Mouse (Mus musculus): Measurements from ENCODE around the gene Hils1.
"Not testable (repeated sequence)": the region's sequence is repeated elsewhere in the genome, so short reads cannot be mapped to it uniquely, and the experiment has no call there.

The Hils1 gene

DNA sequence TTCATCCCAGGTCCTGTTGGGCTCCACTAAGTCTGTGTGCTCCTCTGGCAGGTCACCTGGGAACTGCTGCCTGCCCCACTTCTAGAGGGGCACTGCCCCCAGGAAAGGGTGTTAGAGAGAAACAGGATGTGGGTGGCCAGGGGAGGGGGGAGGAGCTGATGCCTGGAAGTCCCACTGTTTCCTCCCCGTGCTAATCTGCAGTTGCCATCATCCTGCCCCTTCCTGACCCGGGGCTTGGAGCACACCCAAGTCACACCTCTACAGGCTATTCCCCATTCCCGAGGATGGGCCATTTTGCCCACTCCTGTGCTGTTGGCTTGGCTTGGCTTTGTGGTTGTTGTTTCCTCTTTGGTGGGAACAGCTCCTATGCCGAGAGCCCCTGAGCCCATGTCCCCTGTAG, 33.2 kb downstream of the Hils1 start:
- peaks cover 3% of the 10 kb centered on the region for H3K36me3 ChIP-seq (ENCODE audit: control insufficient read depth, insufficient read depth, low read length, poor library complexity, severe bottlenecking)
- peak; percentile 35 for DNase-seq (ENCODE audit: low read depth, low spot score)

DNA sequence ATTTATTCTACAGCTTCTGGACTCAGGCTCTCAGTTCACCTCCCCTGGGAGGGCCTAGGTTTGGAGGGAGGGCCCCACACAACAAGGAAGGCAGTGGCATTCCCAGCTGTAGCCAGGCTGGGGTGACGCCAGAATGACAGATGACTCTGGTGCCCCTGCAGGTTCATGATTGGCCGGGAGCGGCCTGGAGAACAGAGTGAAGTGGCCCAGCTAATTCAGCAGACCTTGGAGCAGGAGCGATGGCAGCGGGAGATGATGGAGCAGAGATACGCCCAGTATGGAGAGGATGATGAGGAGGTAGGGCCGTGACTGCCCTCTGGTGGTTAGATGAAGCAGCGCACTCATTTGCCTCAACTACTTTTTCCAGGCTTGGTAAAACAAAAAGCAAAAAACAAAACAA, 33.7 kb downstream of the Hils1 start:
- peak; percentile 76 for DNase-seq (ENCODE audit: low read depth, low spot score)
- H3K27me3 ChIP-seq (ENCODE audit: control insufficient read depth, insufficient read depth, low read length, poor library complexity, severe bottlenecking) = no peaks in the 10 kb centered on the region
- H3K36me3 ChIP-seq (ENCODE audit: control insufficient read depth, insufficient read depth, low read length, poor library complexity, severe bottlenecking) = peaks cover 3% of the 10 kb centered on the region

More for the DNA sequence above, 33.2 kb downstream of the Hils1 start:
- no peaks in the 10 kb centered on the region for H3K27me3 ChIP-seq (ENCODE audit: control insufficient read depth, insufficient read depth, low read length, poor library complexity, severe bottlenecking)

DNA sequence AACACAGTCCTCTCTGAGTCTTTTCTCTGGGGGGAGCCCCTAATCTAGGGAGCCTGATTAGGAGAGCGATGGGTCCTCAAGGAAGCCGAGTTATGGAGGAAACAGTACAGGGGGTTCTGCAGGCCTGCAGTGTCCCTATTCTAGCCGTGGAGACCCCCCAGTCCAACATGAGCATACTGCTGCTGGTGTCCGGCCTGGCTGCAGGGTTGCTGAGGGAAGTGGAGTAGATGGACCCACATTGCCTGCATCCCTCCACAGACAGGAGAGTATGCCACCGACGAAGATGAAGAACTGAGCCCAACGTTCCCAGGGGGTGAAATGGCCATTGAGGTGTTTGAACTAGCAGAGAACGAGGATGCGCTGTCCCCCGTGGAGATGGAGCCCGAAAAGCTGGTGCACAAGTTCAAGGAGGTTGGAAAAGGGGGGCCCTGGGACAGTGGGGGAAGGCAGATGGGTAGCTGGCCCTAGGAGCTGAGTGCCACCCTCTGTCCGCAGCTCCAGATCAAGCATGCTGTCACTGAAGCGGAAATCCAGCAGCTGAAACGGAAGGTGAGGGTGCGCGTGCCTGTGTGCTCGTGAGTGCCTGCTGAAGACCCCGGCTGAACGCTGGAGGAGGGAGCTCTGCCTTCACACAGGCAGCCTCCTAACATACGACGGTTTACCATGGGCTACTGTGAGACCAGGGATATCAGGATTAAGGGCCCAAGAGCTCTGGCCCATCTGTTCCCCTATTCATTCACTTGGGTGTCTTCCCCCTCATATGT, 34.4 kb downstream of the Hils1 start:
- H3K27me3 ChIP-seq (ENCODE audit: control insufficient read depth, insufficient read depth, low read length, poor library complexity, severe bottlenecking) = no peaks in the 10 kb centered on the region
- no peak for DNase-seq (ENCODE audit: low read depth, low spot score)
- peaks cover 3% of the 10 kb centered on the region for H3K36me3 ChIP-seq (ENCODE audit: control insufficient read depth, insufficient read depth, low read length, poor library complexity, severe bottlenecking)

DNA sequence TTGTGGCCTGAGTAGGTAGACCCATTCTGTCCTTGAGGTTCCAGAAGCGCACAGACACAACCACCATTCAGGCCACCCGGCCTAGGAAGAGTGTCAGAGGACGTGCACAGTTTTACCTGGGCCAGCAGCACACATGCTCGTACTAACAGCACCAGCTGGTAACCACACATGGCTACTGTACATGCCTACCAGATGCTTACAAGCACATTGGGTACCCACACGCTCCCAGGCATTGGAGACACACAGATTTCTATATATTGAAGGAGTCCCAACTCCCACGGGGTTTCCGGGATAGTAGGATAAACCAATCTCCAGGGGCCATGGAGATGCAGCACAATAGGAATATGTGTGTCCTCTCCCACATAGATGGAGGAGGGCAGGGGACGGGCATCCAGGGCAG, 35.3 kb downstream of the Hils1 start:
- no peaks in the 10 kb centered on the region for H3K27me3 ChIP-seq (ENCODE audit: control insufficient read depth, insufficient read depth, low read length, poor library complexity, severe bottlenecking)
- DNase-seq (ENCODE audit: low read depth, low spot score) = no peak
- peaks cover 3% of the 10 kb centered on the region for H3K36me3 ChIP-seq (ENCODE audit: control insufficient read depth, insufficient read depth, low read length, poor library complexity, severe bottlenecking)

DNA sequence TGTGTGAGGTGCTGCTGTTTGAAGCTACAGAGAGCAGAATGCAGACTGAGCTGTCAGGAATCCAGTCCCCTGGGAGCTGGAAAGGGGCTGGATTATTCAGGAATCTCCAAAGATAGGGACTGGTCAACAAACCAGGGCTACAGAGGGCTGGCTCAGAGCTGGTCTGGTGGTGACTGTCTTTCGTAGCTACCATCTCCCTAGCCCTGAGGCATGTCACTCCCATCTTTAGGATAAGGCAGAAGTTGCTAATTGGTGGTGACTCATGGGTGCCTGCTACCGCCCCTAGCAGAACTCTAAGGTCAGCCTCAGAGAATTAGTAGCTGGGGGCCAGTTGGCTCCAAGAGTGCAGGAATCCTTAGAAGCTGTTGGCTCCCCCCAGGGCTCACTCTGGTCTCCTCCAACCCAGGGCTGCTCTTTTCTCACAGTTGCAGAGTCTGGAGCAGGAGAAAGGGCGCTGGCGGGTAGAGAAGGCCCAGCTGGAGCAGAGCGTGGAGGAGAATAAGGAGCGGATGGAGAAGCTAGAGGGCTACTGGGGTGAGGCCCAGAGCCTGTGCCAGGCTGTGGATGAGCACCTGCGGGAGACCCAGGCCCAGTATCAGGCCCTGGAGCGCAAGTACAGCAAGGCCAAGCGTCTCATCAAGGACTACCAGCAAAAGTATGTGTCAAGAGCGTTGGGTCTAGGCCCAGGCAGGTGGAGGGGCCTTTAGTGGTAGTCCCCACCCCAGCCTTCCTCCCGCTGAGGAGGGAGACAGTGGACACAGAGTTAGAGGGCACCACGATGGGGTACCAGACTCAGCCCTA, 36.9 kb downstream of the Hils1 start:
- DNase-seq (ENCODE audit: low read depth, low spot score) = no peak
- Histone ChIP-seq H3K36me3 (ENCODE audit: control insufficient read depth, insufficient read depth, low read length, poor library complexity, severe bottlenecking) (peaks cover 3% of the 10 kb centered on the region), H3K27me3 (ENCODE audit: control insufficient read depth, insufficient read depth, low read length, poor library complexity, severe bottlenecking) (no peaks in the 10 kb centered on the region; the same call in 1 of the 2 replicates)

DNA sequence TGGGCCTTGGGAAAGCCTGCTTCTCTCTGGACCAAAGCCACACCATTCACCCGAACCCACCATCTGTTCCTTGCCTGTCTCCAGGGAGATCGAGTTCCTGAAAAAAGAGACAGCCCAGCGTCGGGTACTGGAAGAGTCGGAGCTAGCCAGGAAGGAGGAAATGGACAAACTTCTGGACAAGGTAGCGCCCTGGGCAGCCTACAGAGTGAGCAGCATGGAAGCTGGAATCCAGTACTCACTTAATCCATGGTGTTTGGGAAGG, 37.5 kb downstream of the Hils1 start:
- Histone ChIP-seq H3K27me3 (ENCODE audit: control insufficient read depth, insufficient read depth, low read length, poor library complexity, severe bottlenecking) (no peaks in the 10 kb centered on the region; the same call in none of the 2 replicates), H3K36me3 (ENCODE audit: control insufficient read depth, insufficient read depth, low read length, poor library complexity, severe bottlenecking) (peaks cover 3% of the 10 kb centered on the region)
- no peak for DNase-seq (ENCODE audit: low read depth, low spot score)

DNA sequence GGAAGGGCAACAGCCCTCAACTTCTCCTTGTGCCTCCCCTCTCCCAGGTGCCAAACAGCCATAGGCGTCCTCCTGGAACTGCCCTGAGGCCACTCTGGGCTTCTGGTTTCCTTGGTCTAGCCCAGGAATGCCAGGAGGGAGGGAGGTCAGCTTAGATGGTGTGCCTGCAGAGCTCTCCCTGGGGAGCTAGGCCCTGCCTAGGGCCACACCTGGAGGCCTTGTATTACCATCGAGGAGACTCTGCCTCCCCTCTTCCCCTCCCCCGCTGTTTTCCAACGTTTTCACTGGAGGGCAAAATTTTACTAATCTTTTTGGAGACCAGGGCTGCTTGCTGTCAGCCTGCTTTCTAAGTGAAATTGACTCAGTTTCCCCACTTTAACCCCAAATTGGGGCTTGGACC, 38.6 kb downstream of the Hils1 start:
- Histone ChIP-seq H3K27me3 (ENCODE audit: control insufficient read depth, insufficient read depth, low read length, poor library complexity, severe bottlenecking) (no peaks in the 10 kb centered on the region; the same call in none of the 2 replicates), H3K36me3 (ENCODE audit: control insufficient read depth, insufficient read depth, low read length, poor library complexity, severe bottlenecking) (peaks cover 3% of the 10 kb centered on the region)
- no peak for DNase-seq (ENCODE audit: low read depth, low spot score)

DNA sequence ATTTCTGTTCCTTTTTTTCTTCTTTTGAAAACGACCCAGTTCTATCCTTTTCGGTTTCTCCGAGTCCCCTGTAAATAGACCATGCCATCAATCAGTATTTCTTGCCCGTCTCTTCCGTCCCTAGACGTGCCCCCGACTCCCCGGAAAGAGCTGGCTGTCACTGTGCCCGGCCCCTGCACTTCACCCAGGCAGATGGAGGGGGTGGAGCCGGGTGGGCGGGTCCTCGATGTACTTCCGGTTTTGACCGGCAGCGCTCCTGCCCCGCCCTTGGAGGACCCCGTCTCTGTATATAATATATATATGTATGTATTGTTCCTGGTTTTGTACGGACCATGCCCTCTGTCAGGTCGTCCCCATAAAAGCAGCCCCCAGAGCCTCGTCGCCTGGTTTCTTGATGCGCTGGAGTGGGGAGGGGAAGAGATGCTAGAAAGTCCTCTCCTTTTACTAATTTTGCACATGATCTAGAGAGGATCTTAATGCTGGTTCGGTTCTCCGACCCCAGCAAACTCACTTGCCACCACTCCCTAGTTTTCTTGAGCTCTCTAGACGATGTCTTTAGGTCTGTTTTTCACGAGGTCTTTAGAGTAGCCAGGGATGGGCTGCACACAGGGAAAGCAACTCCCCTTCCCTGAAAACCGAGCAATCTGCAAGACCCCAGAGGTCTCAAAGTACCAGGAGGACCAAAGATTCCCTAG, 39.3 kb downstream of the Hils1 start:
- H3K36me3 ChIP-seq (ENCODE audit: control insufficient read depth, insufficient read depth, low read length, poor library complexity, severe bottlenecking) = peaks cover 3% of the 10 kb centered on the region
- no peaks in the 10 kb centered on the region; the same call in none of the 2 replicates for H3K27me3 ChIP-seq (ENCODE audit: control insufficient read depth, insufficient read depth, low read length, poor library complexity, severe bottlenecking)
- DNase-seq (ENCODE audit: low read depth, low spot score) = peak; percentile 78

DNA sequence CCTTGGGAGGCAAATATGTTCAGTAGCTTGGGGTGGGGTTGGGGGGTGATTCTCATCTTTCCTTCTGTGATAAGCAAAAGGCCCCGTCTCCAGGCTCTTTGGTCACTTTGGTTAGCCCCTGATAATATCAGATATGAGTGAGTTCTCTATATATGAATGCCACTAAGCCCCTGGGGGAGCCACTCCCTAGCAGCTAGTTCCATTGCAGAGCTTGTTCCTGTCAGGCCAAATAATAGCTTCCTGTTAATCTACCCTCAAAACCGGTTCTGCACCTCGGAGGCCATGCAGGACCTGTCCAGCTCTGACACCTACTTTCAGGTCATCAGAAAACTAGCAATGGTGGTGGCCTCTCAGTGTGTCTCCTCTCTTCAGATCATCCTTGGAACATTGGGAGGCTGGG, 40.0 kb downstream of the Hils1 start:
- DNase-seq (ENCODE audit: low read depth, low spot score) = no peak
- H3K36me3 ChIP-seq (ENCODE audit: control insufficient read depth, insufficient read depth, low read length, poor library complexity, severe bottlenecking) = 0 out of 2 replicates have a peak, but pooled peaks cover under 1% of the 10 kb centered on the region
- no peaks in the 10 kb centered on the region; the same call in none of the 2 replicates for H3K27me3 ChIP-seq (ENCODE audit: control insufficient read depth, insufficient read depth, low read length, poor library complexity, severe bottlenecking)

DNA sequence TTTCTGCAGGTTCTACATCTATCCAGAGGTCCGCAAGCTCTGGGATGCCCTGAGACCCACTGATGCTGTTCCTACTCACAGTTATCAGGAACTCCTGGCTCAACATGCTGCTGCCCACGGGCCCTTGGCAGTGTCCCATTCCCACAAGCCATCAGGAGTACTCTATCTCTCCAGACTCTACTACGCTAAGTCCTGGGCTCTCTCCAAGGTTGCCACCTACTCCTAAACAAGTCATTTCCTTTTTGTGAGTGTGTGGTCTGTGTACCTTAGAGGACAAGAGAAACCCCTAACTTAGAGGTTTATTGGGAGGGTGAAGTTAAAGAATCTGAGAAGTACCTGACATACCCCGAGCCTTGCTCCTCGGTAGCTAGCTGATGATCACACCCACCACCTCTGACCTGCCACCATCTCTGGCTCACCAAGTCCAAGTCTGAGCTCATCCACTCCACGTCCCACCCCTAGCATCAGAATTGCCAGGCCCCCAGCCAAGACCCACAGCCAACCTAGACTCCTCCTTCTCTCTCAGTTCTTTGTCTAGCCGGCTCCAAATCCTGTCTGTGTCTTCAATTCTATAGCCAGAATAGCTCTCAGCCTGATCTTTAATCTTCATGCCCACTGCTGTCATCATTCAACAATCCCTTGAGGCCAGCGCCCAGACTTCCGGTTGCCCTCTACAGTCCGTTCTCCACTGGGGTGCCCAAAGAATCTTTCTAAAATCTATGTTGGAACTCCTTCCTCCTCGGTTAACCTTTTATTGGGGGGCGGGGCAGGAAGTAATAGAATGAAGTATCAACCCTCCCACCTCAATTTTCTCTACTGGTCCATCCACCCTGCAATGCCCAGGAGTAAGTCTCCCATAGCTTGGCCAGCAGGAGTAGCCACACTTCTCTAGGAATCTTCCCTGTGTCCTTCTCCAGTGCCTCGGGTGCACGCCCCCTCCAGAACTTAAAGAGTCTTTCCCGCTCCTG, 41.6 kb downstream of the Hils1 start:
- Histone ChIP-seq H3K36me3 (ENCODE audit: control insufficient read depth, insufficient read depth, low read length, poor library complexity, severe bottlenecking) (no peaks in the 10 kb centered on the region), H3K27me3 (ENCODE audit: control insufficient read depth, insufficient read depth, low read length, poor library complexity, severe bottlenecking) (no peaks in the 10 kb centered on the region; the same call in none of the 2 replicates)
- no peak for DNase-seq (ENCODE audit: low read depth, low spot score)

DNA sequence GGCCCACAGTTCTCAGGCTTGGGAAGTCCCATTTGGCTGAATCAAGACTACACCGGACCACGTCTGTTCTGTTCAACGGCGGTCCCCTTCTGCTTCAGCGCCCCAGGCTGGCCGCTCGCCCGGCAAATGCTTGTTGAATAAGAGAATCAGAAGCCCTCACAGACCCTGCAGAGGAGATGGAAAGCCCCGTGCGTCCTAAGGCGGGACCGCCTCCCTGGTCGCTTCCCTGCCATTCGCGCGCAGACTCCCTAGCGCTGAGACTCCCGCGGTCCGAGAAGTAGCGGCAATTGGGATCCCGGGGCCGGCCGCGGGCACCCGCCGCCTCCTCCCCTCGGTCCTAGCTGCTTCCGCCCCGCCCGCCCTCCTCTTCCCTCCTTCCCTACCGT, 42.2 kb downstream of the Hils1 start, which contains the start of gene Samd14:
Samd14 (plus strand) TSS at position 251 of the 386 bp plus-strand sequence.
- Histone ChIP-seq H3K27me3 (ENCODE audit: control insufficient read depth, insufficient read depth, low read length, poor library complexity, severe bottlenecking) (no peaks in the 10 kb centered on the region; the same call in none of the 2 replicates), H3K36me3 (ENCODE audit: control insufficient read depth, insufficient read depth, low read length, poor library complexity, severe bottlenecking) (no peaks in the 10 kb centered on the region)
- DNase-seq (ENCODE audit: low read depth, low spot score) = peak; percentile 36

DNA sequence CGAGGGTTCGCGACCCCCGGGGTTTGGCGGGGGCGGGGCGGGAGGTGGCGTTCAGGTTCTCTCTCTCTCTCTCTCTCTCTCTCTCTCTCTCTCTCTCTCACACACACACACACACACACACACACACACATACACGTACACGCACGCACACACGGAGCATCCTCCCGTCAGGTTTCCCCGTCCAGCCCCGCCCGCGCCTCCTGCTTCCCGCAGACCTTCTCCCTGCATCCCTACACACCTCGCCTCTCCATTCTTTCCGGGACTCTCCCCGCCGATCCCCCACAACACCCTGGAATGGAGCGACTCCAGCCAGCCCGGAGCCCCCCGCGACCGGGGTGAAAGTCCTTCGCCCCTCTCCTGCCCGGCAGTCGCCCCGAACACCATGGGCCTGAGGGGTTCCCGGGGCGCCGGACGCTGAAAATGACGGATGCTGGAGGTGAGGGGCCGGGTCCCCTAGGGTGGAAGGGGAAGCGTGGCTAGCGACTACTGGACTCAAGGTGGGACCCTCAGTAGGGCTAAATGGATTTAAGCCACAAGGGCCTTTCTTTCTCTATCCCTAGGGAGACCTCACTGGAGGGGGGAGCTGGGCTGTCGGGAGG, 42.8 kb downstream of the Hils1 start:
- no peak for DNase-seq (ENCODE audit: low read depth, low spot score)
- no peaks in the 10 kb centered on the region; the same call in none of the 2 replicates for H3K27me3 ChIP-seq (ENCODE audit: control insufficient read depth, insufficient read depth, low read length, poor library complexity, severe bottlenecking)
- no peaks in the 10 kb centered on the region for H3K36me3 ChIP-seq (ENCODE audit: control insufficient read depth, insufficient read depth, low read length, poor library complexity, severe bottlenecking)

DNA sequence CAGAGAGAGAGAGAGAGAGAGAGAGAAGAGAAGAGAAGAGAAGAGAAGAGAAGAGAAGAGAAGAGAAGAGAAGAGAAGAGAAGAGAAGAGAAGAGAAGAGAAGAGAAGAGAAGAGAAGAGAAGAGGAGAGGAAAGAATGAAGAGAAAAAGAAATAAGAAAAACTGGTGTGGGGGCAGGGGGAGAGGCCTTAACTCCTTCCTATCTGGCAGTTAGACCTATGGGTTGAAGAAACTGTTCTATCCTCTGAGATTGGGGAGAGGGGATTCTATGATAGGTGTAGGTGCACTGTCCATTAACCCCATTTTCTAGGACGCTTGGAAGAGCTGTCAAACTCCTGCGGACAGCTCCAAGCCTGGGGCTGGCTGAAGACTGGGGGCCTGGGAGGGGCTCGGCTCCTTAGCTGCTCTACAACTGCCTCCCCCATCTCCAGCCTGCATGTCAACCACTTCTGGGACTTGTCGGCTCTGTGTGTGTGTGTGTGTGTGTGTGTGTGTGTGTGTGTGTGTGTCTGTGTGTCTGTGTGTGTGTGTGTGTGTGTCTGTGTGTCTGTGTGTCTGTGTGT, 43.5 kb downstream of the Hils1 start:
- not testable (repeated sequence) for DNase-seq (ENCODE audit: low read depth, low spot score); H3K36me3 ChIP-seq (ENCODE audit: control insufficient read depth, insufficient read depth, low read length, poor library complexity, severe bottlenecking); H3K27me3 ChIP-seq (ENCODE audit: control insufficient read depth, insufficient read depth, low read length, poor library complexity, severe bottlenecking)

Data from splenic B cell, adult 2 months (primary cell).